Mouse (Mus musculus) gastrocnemius, adult 8-10 months (tissue): ENCODE measurements around the gene Krtap1-5. TPM values are rescaled to one million over a fixed set of nuclear protein-coding genes. Genes with fewer than 3 reads are reported as not detected.

Source experiments
- DNase-seq, 2 experiments: peaks; one replicate each; pipeline ENCODE4 v3.0.0; 2022; ENCODE audit warnings: low spot score in 2 of 2
- total RNA-seq, 4 experiments: library from RNA; stranded (reverse); gene quantifications; 2 replicates each; pipeline ENCODE4 v1.2.4; 2022

The Krtap1-5 gene
- total RNA-seq, 4 experiments from 2014 or later, result not detected

DNA sequence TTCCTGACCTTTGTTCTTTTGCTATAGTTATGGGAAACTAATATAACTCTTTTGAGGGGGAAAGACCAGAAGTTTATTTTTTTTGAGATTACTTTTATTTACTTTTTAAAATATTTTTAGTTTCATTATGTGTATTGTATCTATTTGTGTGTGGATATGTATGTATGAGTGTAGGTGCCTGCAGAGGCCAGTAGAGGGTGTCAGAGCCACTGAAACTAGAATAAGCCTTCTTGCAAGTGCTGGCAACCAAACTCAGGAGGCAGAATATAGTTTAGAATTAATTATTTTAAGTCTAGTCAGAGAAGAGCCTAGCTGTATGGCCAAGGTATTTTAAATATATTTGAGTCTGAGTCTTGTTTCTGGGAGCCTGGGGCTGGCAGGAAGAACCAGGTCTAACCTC is 32.9 kb downstream of the Krtap1-5 start:
- DNase-seq, result no peak

DNA sequence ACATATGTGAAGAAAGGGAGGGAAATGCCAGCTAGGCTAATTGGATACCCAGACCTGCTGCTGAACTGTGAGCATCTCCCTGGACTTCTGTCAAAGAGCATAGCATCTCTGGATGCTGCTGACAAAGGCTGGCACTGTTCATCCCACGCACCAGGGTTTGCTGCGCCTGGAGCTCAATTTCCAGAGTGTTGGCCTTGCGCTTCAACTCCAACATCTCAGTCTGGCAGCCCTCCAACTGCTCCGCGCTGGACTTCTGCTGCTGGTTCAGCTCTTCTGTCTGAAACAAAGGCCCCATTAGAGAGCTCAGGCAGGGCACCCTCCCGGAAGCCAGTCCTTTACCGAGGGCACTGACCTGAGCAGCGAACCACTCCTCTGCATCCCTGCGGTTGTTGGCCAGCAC is 41.1 kb downstream of the Krtap1-5 start:
- no peak for DNase-seq

Other genes starting within 250 kb of the Krtap1-5 start
- gene Krt26, start 243.1 kb downstream of the Krtap1-5 start, total RNA-seq, result not detected
- not detected for gene Krt27, start 229.9 kb downstream of the Krtap1-5 start, total RNA-seq
- gene Krt28, start 206.1 kb downstream of the Krtap1-5 start, total RNA-seq, result not detected
- gene Krt10, start 191.7 kb downstream of the Krtap1-5 start, total RNA-seq, result 1 to 10 TPM; 3.5 to 4.4 (median 3.8) TPM
- under 1 TPM in 1 of 4 experiments, not detected in 3; 0.17 TPM for gene Krt12, start 158.8 kb downstream of the Krtap1-5 start, total RNA-seq
- gene Krt20, start 142.9 kb downstream of the Krtap1-5 start, total RNA-seq, result under 1 TPM in 1 of 4 experiments, not detected in 3; 0.13 TPM
- gene Krt23, start 87.9 kb downstream of the Krtap1-5 start, total RNA-seq, result not detected
- not detected for gene Krt39, start 59.7 kb downstream of the Krtap1-5 start, total RNA-seq
- not detected for gene Krt40, start 37.9 kb downstream of the Krtap1-5 start, total RNA-seq
- not detected for gene Krtap3-3, start 30.2 kb downstream of the Krtap1-5 start, total RNA-seq
- gene Krtap3-2, start 24.2 kb downstream of the Krtap1-5 start, total RNA-seq, result not detected
- gene Gm11939, start 21.6 kb downstream of the Krtap1-5 start, total RNA-seq, result not detected
- not detected for gene Krtap3-1, start 14.4 kb downstream of the Krtap1-5 start, total RNA-seq
- not detected for gene Krtap1-4, start 2.6 kb upstream of the Krtap1-5 start, total RNA-seq
- gene Krtap1-3, start 10.3 kb upstream of the Krtap1-5 start, total RNA-seq, result not detected
- not detected for gene Krtap9-3, start 17.1 kb upstream of the Krtap1-5 start, total RNA-seq
- not detected for gene Gm11938, start 22.3 kb upstream of the Krtap1-5 start, total RNA-seq
- gene Gm11937, start 29.2 kb upstream of the Krtap1-5 start, total RNA-seq, result not detected
- not detected for gene Krtap2-4, start 33.8 kb upstream of the Krtap1-5 start, total RNA-seq
- gene Gm11562, start 39.4 kb upstream of the Krtap1-5 start, total RNA-seq, result not detected
- not detected for gene Krtap4-1, start 47.2 kb upstream of the Krtap1-5 start, total RNA-seq
- gene Krtap4-2, start 54.1 kb upstream of the Krtap1-5 start, total RNA-seq, result not detected
- not detected for gene Krtap4-7, start 63.1 kb upstream of the Krtap1-5 start, total RNA-seq
- not detected for gene Gm11555, start 69.2 kb upstream of the Krtap1-5 start, total RNA-seq
- gene Gm11563, start 77.9 kb upstream of the Krtap1-5 start, total RNA-seq, result not detected
- not detected for gene Krtap4-6, start 84.9 kb upstream of the Krtap1-5 start, total RNA-seq
- gene Gm14190, start 109.7 kb upstream of the Krtap1-5 start, total RNA-seq, result not detected
- not detected for gene Gm14180, start 153.3 kb upstream of the Krtap1-5 start, total RNA-seq
- not detected for gene Gm11595, start 191.9 kb upstream of the Krtap1-5 start, total RNA-seq
- not detected for gene Krtap4-8, start 199.7 kb upstream of the Krtap1-5 start, total RNA-seq
- gene Krtap4-9, start 204.2 kb upstream of the Krtap1-5 start, total RNA-seq, result not detected
- not detected for gene Gm11596, start 212.5 kb upstream of the Krtap1-5 start, total RNA-seq
- gene Gm11569, start 217.9 kb upstream of the Krtap1-5 start, total RNA-seq, result not detected
- gene Gm11554, start 223.4 kb upstream of the Krtap1-5 start, total RNA-seq, result not detected
- not detected for gene Krtap4-13, start 228.9 kb upstream of the Krtap1-5 start, total RNA-seq
- not detected for gene Gm11564, start 234.7 kb upstream of the Krtap1-5 start, total RNA-seq